Mouse (Mus musculus): ENCODE measurements at regions not wholly inside any gene's neighbourhood (a gene's known extent, or its start where the extent isn't known, plus 50 kb on each side); places are given as distances from the start of the nearest gene placed in this dataset.

GRCm38 (mm10) chr5:146676470-146677150 lies 91.6 kb upstream of the Gpr12 start:
- 90% methylated on average over 12 of the region's 12 CpGs for WGBS
- Histone ChIP-seq H3K27me3 (ENCODE audit: control insufficient read depth, insufficient read depth, low read length) (peaks cover 14% of the 10 kb centered on the region), H3K9me3 (ENCODE audit: control insufficient read depth, low read length) (no peaks in the 10 kb centered on the region), H3K36me3 (ENCODE audit: control insufficient read depth, insufficient read depth, low read length) (no peaks in the 10 kb centered on the region), H3K4me2 (ENCODE audit: low read depth, low read length, severe bottlenecking) (no peak overlapping the region), H3K9ac (ENCODE audit: low read length) (no peak overlapping the region), H3K4me1 (replicated peaks; ENCODE audit: control insufficient read depth, insufficient read depth, low read length) (no peaks in the 10 kb centered on the region; the same call in 1 of the 2 replicates), H3K4me3 (ENCODE audit: low read depth, low read length) (no peak overlapping the region), H3K27ac (ENCODE audit: low read depth, low read length) (no peak overlapping the region)
- DNase-seq (ENCODE audit: low spot score) (no peak), ATAC-seq (replicated peaks; ENCODE audit: low FRiP score) (no peak)

- H3K36me3 ChIP-seq (ENCODE audit: control insufficient read depth, insufficient read depth, low read length) = no peaks in the 10 kb centered on the region
- H3K27me3 ChIP-seq (ENCODE audit: control insufficient read depth, insufficient read depth, low read length) = peaks cover 12% of the 10 kb centered on the region
- no peak overlapping the region for H3K27ac ChIP-seq (ENCODE audit: low read depth, low read length)
- WGBS = 92% methylated on average over 4 of the region's 4 CpGs
- H3K4me2 ChIP-seq (ENCODE audit: low read depth, low read length, severe bottlenecking) = no peak overlapping the region
- no peak overlapping the region for H3K4me3 ChIP-seq (ENCODE audit: low read depth, low read length)
- ATAC-seq (replicated peaks; ENCODE audit: low FRiP score) (no peak), DNase-seq (ENCODE audit: low spot score) (no peak)
- no peaks in the 10 kb centered on the region for H3K9me3 ChIP-seq (ENCODE audit: control insufficient read depth, low read length)
- no peak overlapping the region for H3K9ac ChIP-seq (ENCODE audit: low read length)
- H3K4me1 ChIP-seq (replicated peaks; ENCODE audit: control insufficient read depth, insufficient read depth, low read length) = no peaks in the 10 kb centered on the region; the same call in 1 of the 2 replicates
Observed at GRCm38 (mm10) chr5:146675887-146676277, 90.8 kb upstream of the Gpr12 start.

GRCm38 (mm10) chr5:146675006-146675886 lies 90.2 kb upstream of the Gpr12 start:
- H3K9ac ChIP-seq (ENCODE audit: low read length) = no peak overlapping the region
- no peak overlapping the region for H3K4me2 ChIP-seq (ENCODE audit: low read depth, low read length, severe bottlenecking)
- peak; percentile 57; the same call in 1 of the 2 replicates for ATAC-seq (replicated peaks; ENCODE audit: low FRiP score)
- H3K27me3 ChIP-seq (ENCODE audit: control insufficient read depth, insufficient read depth, low read length) = peaks cover 12% of the 10 kb centered on the region
- no peaks in the 10 kb centered on the region; the same call in 1 of the 2 replicates for H3K4me1 ChIP-seq (replicated peaks; ENCODE audit: control insufficient read depth, insufficient read depth, low read length)
- WGBS = 26% methylated on average over 19 of the region's 19 CpGs
- H3K27ac ChIP-seq (ENCODE audit: low read depth, low read length) = no peak overlapping the region
- H3K4me3 ChIP-seq (ENCODE audit: low read depth, low read length) = no peak overlapping the region
- DNase-seq (ENCODE audit: low spot score) = peak; percentile 82
- no peaks in the 10 kb centered on the region for H3K36me3 ChIP-seq (ENCODE audit: control insufficient read depth, insufficient read depth, low read length)
- no peaks in the 10 kb centered on the region for H3K9me3 ChIP-seq (ENCODE audit: control insufficient read depth, low read length)

GRCm38 (mm10) chr5:146661751-146662150 lies 76.7 kb upstream of the Gpr12 start:
- H3K4me1 ChIP-seq (replicated peaks; ENCODE audit: control insufficient read depth, insufficient read depth, low read length) = no peaks in the 10 kb centered on the region
- no peak overlapping the region for H3K27ac ChIP-seq (ENCODE audit: low read depth, low read length)
- 73% methylated on average over 8 of the region's 8 CpGs for WGBS
- no peak overlapping the region for H3K4me2 ChIP-seq (ENCODE audit: low read depth, low read length, severe bottlenecking)
- H3K4me3 ChIP-seq (ENCODE audit: low read depth, low read length) = no peak overlapping the region
- H3K9me3 ChIP-seq (ENCODE audit: control insufficient read depth, low read length) = no peaks in the 10 kb centered on the region; the same call in 1 of the 2 replicates
- DNase-seq (ENCODE audit: low spot score) (no peak), ATAC-seq (replicated peaks; ENCODE audit: low FRiP score) (no peak)
- H3K9ac ChIP-seq (ENCODE audit: low read length) = no peak overlapping the region
- H3K27me3 ChIP-seq (ENCODE audit: control insufficient read depth, insufficient read depth, low read length) = no peaks in the 10 kb centered on the region
- H3K36me3 ChIP-seq (ENCODE audit: control insufficient read depth, insufficient read depth, low read length) = no peaks in the 10 kb centered on the region

- no peak for ATAC-seq (replicated peaks; ENCODE audit: low FRiP score)
- H3K4me1 ChIP-seq (replicated peaks; ENCODE audit: control insufficient read depth, insufficient read depth, low read length) = 0 out of 2 replicates have a peak, but pooled peaks cover 2% of the 10 kb centered on the region
- no peak for DNase-seq (ENCODE audit: low spot score)
- 94% methylated on average over 2 of the region's 2 CpGs for WGBS
- H3K9ac ChIP-seq (ENCODE audit: low read length) = no peak overlapping the region
- no peaks in the 10 kb centered on the region for H3K9me3 ChIP-seq (ENCODE audit: control insufficient read depth, low read length)
- no peaks in the 10 kb centered on the region for H3K36me3 ChIP-seq (ENCODE audit: control insufficient read depth, insufficient read depth, low read length)
- H3K27ac ChIP-seq (ENCODE audit: low read depth, low read length) = no peak overlapping the region
- no peaks in the 10 kb centered on the region for H3K27me3 ChIP-seq (ENCODE audit: control insufficient read depth, insufficient read depth, low read length)
- no peak overlapping the region for H3K4me2 ChIP-seq (ENCODE audit: low read depth, low read length, severe bottlenecking)
- H3K4me3 ChIP-seq (ENCODE audit: low read depth, low read length) = no peak overlapping the region
Observed at GRCm38 (mm10) chr5:146657228-146657627, 72.2 kb upstream of the Gpr12 start.

GRCm38 (mm10) chr5:146655394-146655793 lies 70.4 kb upstream of the Gpr12 start:
- 0 out of 2 replicates have a peak, but pooled peaks cover 2% of the 10 kb centered on the region for H3K4me1 ChIP-seq (replicated peaks; ENCODE audit: control insufficient read depth, insufficient read depth, low read length)
- H3K9ac ChIP-seq (ENCODE audit: low read length) = no peak overlapping the region
- DNase-seq (ENCODE audit: low spot score) (peak; percentile 33), ATAC-seq (replicated peaks; ENCODE audit: low FRiP score) (no peak)
- H3K36me3 ChIP-seq (ENCODE audit: control insufficient read depth, insufficient read depth, low read length) = no peaks in the 10 kb centered on the region
- H3K9me3 ChIP-seq (ENCODE audit: control insufficient read depth, low read length) = no peaks in the 10 kb centered on the region
- H3K4me2 ChIP-seq (ENCODE audit: low read depth, low read length, severe bottlenecking) = no peak overlapping the region
- no peaks in the 10 kb centered on the region for H3K27me3 ChIP-seq (ENCODE audit: control insufficient read depth, insufficient read depth, low read length)
- WGBS = 74% methylated on average over 7 of the region's 7 CpGs
- H3K4me3 ChIP-seq (ENCODE audit: low read depth, low read length) = no peak overlapping the region
- no peak overlapping the region for H3K27ac ChIP-seq (ENCODE audit: low read depth, low read length)

- Histone ChIP-seq H3K4me1 (replicated peaks; ENCODE audit: control insufficient read depth, insufficient read depth, low read length) (0 out of 2 replicates have a peak, but pooled peaks cover 2% of the 10 kb centered on the region), H3K9ac (ENCODE audit: low read length) (no peak overlapping the region), H3K4me2 (ENCODE audit: low read depth, low read length, severe bottlenecking) (no peak overlapping the region), H3K4me3 (ENCODE audit: low read depth, low read length) (no peak overlapping the region), H3K27ac (ENCODE audit: low read depth, low read length) (no peak overlapping the region), H3K36me3 (ENCODE audit: control insufficient read depth, insufficient read depth, low read length) (no peaks in the 10 kb centered on the region), H3K9me3 (ENCODE audit: control insufficient read depth, low read length) (no peaks in the 10 kb centered on the region), H3K27me3 (ENCODE audit: control insufficient read depth, insufficient read depth, low read length) (no peaks in the 10 kb centered on the region)
- WGBS = 83% methylated on average over 19 of the region's 19 CpGs
- ATAC-seq (replicated peaks; ENCODE audit: low FRiP score) = no peak
- DNase-seq (ENCODE audit: low spot score) = peak; percentile 33
Observed at GRCm38 (mm10) chr5:146653686-146654450, 68.8 kb upstream of the Gpr12 start.

- Histone ChIP-seq H3K4me3 (ENCODE audit: low read depth, low read length) (no peak overlapping the region), H3K4me1 (replicated peaks; ENCODE audit: control insufficient read depth, insufficient read depth, low read length) (0 out of 2 replicates have a peak, but pooled peaks cover 2% of the 10 kb centered on the region), H3K9ac (ENCODE audit: low read length) (no peak overlapping the region), H3K27me3 (ENCODE audit: control insufficient read depth, insufficient read depth, low read length) (no peaks in the 10 kb centered on the region), H3K9me3 (ENCODE audit: control insufficient read depth, low read length) (no peaks in the 10 kb centered on the region), H3K4me2 (ENCODE audit: low read depth, low read length, severe bottlenecking) (no peak overlapping the region), H3K27ac (ENCODE audit: low read depth, low read length) (no peak overlapping the region), H3K36me3 (ENCODE audit: control insufficient read depth, insufficient read depth, low read length) (no peaks in the 10 kb centered on the region)
- DNase-seq (ENCODE audit: low spot score) = peak; percentile 45
- no peak for ATAC-seq (replicated peaks; ENCODE audit: low FRiP score)
- WGBS = 15% methylated on average over 5 of the region's 5 CpGs
Observed at GRCm38 (mm10) chr5:146652874-146653273, 67.8 kb upstream of the Gpr12 start.

Data from forebrain, embryonic 11.5 days (tissue).